Mouse (Mus musculus) urinary bladder, postnatal 36 days (tissue): ENCODE measurements at regions not wholly inside any gene's neighbourhood (a gene's known extent, or its start where the extent isn't known, plus 50 kb on each side); places are given as distances from the start of the nearest gene placed in this dataset.

Source experiments
- DNase-seq, 2 experiments: peaks; one replicate each; pipeline ENCODE4 v3.0.0; 2022; ENCODE audit warnings: low spot score in 2 of 2, mixed read lengths in 1 of 2

- DNase-seq = no peak
These were observed 160.5 kb upstream of the Tnc start for GRCm38 (mm10) chr4:64207118-64207868.

- no peak for DNase-seq
These were observed 154.0 kb upstream of the Tnc start for GRCm38 (mm10) chr4:64200808-64201190.

DNA sequence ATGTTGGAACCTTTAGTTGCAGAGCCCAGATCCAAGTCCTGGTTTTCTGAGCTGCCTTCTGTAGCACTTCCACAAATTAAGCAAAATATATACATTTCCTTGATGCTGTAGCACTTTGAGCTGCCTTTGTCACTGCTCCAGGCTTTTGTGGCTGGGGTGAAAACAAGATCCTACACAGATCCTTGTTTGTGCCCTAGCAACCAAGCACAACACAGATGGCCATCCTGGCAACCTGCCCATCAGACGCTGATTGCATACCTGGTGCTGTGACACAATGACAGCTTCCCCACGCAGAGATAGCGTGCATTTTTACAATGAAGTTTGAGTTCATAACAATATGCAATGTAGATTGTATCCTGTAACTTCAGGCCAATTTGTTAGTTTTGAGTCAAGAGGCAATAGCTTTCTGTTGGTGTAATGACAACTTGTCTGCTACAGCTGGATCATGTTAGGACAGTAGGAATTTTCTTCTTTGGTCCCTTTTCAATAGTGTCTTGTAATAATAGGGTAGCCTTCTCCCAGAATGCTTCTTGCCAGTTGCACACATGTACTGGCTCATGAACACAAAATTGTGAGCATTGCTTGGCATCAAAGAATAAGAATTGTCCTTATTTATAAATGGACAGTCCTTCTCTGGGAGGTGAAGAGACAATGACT lies 153.5 kb upstream of the Tnc start:
- DNase-seq = no peak

- DNase-seq = no peak
These were observed 138.2 kb upstream of the Tnc start for GRCm38 (mm10) chr4:64184986-64185385.

DNA sequence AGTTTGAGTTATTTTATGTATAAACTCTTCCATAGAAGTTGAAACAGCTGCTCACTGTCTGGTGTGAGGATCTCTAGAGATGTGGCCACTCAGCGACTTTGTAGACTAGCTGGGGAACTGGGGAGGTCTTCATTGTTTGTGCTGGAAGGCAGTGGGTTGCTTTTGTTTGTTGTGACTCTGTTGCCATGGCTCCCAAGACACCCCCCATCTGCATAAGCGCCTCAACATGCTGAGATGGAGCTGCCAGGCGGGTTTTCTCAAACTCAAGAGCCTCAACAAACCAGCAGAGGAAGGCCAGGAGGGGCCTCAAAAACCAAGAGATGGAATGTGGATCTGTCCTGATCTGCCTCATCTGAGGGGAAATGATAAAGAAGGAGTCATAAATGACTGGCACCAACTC lies 129.1 kb upstream of the Tnc start:
- DNase-seq = no peak

GRCm38 (mm10) chr4:64171476-64171875 lies 124.7 kb upstream of the Tnc start:
- no peak for DNase-seq

DNA sequence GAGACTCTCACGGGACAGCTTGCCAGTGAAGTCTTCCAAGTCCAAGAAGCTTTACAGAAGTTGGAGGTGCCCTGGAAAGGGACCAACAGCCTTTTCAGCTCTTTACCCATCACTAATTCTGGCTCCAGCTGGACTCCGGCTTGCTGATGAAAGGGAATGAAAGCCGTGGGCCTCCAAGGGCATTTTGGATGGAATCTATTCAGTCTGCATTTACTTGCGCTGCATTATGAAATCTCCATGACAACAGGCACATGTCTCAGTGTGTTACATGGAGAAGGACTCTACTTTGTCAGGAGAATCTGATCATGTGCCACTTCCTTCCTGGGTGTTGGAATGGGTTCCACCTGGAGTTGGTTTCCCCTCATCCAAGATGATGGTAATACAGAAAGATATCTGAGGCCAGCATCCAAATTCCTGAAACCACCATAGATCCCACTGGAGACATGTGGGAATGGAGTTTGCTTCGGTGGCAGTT lies 102.2 kb upstream of the Tnc start:
- DNase-seq = no peak

DNA sequence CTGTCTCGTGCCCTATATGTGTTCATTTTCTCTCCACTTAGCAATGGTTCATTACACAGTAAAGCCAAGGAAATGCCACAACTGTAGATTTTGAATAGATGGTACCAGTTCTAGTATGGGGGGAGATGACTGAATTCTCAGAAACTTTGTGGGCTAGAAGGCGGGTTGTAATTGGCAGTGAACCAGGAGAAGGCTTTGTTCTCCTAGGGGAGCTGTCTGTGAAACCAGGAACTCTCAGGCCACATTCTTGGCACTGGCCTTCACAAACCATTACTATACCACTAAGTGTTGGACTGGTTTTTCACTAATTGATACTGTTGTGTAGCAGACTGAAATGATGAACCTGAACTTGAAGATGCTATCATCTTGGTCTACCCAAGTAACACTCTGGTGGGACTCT lies 99.1 kb upstream of the Tnc start:
- no peak for DNase-seq

DNA sequence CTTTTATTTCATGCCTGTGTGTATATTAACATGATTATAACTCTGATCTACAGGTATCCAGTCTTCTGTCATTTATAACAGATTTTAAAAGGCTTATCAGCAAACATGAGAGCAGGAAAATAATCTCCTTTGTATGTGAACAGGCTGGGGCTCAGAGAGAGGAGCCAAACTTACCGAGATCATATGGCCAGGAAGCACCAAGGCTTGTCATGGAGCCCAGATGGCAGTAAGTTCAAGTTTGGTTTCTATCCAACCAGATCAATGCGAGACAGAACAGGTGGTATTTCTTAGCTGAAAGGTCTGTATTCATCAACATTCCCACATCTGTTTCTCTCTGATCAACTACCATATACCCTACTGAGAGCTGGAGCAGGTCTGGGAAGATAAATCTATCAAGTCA lies 96.1 kb upstream of the Tnc start:
- no peak for DNase-seq

DNA sequence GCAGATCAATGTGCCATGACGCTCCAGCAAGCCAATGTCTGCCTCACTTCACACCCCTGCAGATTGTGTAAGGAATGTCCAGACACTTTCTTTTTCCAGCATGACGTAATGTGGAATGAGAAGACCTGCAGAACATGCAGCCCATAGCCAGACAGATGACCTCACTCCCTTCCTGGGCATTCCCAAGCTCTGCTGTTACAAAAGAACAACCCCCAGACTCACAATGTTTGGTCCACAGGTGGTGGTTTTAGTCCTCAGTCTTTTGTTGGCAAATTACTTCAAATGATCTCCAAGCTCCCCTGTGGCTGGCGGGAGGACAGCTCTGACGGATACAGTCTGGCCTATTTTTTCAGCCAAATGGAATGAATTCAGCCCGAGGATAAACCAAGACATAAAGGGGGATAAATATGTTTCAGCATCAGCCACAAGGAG lies 95.6 kb upstream of the Tnc start:
- DNase-seq = no peak

DNA sequence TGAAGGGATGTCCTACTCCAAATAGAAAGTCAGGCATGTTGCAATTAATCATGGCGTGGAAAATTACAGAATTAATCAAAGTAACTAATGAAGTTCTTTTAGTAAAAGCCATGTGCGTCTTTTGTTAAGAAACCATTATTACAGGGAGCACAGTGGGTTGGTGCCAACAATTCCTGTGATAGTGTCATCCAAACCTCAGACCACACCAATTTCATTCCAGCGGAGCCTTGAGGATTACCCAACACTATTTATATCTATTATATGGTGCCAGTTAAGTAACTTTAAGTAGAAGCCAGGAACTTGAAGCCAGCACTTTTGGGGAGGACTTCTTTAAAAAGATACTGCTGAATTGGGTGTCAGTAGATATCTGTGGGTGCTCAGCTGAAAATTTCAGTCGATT lies 93.0 kb upstream of the Tnc start:
- no peak for DNase-seq

GRCm38 (mm10) chr4:64135036-64135435 lies 88.2 kb upstream of the Tnc start:
- DNase-seq = no peak

DNA sequence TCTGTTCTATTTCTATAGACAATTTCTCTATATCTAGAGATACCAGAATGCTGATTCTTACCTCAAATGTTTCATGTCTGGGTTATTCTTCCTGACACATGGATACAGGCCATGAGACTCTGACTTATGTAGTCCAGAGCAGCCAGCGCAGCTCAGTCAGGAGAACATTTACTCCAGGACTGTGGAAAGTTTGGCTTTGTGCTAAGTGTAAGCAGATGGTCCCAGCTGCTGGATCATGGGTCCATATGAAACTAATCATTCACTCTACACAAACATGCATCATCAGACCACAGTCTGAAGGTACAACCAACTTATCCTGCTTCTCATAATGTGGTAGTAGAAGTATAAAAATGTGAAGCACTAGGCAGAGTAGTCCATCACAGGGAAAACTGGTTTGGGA lies 82.5 kb upstream of the Tnc start:
- DNase-seq = no peak

- no peak for DNase-seq
These were observed 77.7 kb upstream of the Tnc start for GRCm38 (mm10) chr4:64124387-64125088.

DNA sequence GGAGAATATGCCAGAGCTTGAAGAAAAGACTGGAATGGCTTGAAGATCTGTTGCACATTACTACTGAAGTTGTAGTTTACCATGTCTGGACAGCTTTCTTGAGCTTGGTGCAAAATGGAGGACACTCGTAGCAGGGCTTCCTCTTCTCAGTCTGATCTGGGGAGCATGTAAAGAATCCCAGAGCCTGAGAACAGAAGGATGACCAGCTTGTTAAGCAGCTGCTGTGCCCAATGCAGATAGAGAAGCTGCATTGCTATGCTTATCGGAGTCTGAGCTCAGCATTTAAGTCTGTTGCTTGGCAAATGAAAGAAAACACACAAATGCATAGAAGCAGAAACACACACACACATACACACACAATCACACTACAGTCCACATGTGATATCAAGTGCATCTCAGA lies 76.9 kb upstream of the Tnc start:
- no peak for DNase-seq

GRCm38 (mm10) chr4:64098247-64098646 lies 51.4 kb upstream of the Tnc start:
- DNase-seq = no peak
